Mouse (Mus musculus) heart, adult 2 months (tissue): ENCODE data around the gene Apoa1.

Experiments used
- CTCF ChIP-seq: fragments of 200-600 bp; IDR thresholded peaks from 2 replicates; pipeline ENCODE4 v1.8.1; 2022; ENCODE audit warnings: antibody characterized with exemption, mild to moderate bottlenecking, moderate library complexity
- EP300 ChIP-seq: fragments of 200-500 bp; IDR thresholded peaks from 2 replicates; pipeline ENCODE4 v1.6.1; 2011; ENCODE audit warnings: low read depth, low read length, control low read depth; ENCODE audit not compliant: insufficient read depth
- POLR2A ChIP-seq: fragments of 200-500 bp; IDR thresholded peaks from 2 replicates; pipeline ENCODE4 v1.6.1; 2011; ENCODE audit warnings: mild to moderate bottlenecking, low read depth, low read length, control low read depth; ENCODE audit not compliant: insufficient read depth

GRCm38 (mm10) chr9:46215338-46216322 is 12.8 kb upstream of the Apoa1 start:
- TF ChIP-seq EP300 (0 out of 2 replicates have a peak, but pooled peaks have one; percentile 23), POLR2A (no peak), CTCF (no peak)
